Mouse (Mus musculus) adipocyte (in vitro differentiated cells): ENCODE measurements at regions not wholly inside any gene's neighbourhood (a gene's known extent, or its start where the extent isn't known, plus 50 kb on each side); places are given as distances from the start of the nearest gene placed in this dataset.

Experiments used
- DNase-seq: peaks from one replicate; pipeline ENCODE4 v3.0.0-alpha.2; 2016; ENCODE audit warnings: low spot score

- no peak for DNase-seq
These were observed 157.7 kb upstream of the 1700009N14Rik start for GRCm38 (mm10) chr4:39292348-39292845.

GRCm38 (mm10) chr4:39310131-39310530, 140.0 kb upstream of the 1700009N14Rik start:
- DNase-seq = peak; percentile 2

- no peak for DNase-seq
These were observed 105.5 kb upstream of the 1700009N14Rik start for GRCm38 (mm10) chr4:39344401-39345138.

GRCm38 (mm10) chr4:39345139-39345412, 105.0 kb upstream of the 1700009N14Rik start:
- no peak for DNase-seq

DNA sequence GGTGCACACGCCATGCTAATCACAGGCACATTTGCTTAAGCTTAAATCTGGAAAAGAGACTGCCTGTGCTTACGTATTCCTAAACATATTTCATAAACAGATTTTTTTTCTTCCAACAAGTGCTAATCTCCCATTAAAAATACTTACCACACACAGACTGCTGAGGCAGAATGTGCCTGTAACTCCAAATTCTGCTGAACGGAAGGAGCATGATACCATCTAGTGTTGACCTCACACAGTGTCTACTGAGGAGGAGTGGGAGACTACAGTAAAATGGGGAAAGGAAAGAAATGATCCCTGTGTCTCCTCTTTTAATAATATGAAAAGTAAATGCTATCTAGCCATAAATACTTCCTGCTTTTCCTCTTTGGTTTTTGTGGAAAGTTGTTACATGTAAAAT, 81.9 kb upstream of the 1700009N14Rik start:
- DNase-seq = no peak

DNA sequence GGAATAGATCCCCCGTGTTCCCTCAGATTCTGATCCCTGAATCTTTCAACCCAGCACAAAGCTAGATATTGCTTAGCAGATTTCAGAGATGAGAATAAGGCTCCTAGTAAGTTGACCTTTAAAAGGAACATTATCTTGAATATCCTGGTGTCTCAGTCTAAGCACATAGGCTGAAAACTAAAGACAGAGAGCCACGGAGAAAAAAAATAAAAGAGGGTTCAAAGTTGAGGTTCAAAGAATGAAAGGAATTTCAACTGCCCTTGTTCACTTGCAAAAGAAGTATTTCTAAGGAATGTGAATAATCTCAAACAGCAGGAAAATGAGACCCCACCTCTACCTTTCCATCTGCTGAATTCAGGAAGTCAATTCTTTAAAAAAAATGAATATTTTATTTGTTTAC, 69.3 kb upstream of the 1700009N14Rik start:
- no peak for DNase-seq

- DNase-seq = no peak
These were observed 51.9 kb upstream of the 1700009N14Rik start for GRCm38 (mm10) chr4:39398226-39398625.
